Mouse (Mus musculus) small intestine, adult 2 months (tissue): Measurements from ENCODE around the gene Rreb1.

Source experiments
- CTCF ChIP-seq: fragments of 200-500 bp; IDR thresholded peaks from 2 replicates; pipeline ENCODE4 v1.5.1; 2012; ENCODE audit warnings: low read depth, mild to moderate bottlenecking, control low read depth, inconsistent platforms, low read length, moderate library complexity, mixed read lengths; ENCODE audit not compliant: insufficient replicate concordance, insufficient read length; ENCODE audit errors: extremely low read depth
- POLR2A ChIP-seq: fragments of 200-500 bp; IDR thresholded peaks from 2 replicates; pipeline ENCODE4 v1.6.1; 2012; ENCODE audit warnings: low read depth, mild to moderate bottlenecking, control low read depth, inconsistent platforms, low read length, moderate library complexity

- no peak for TF ChIP-seq POLR2A
- no peak for TF ChIP-seq CTCF
Observed at GRCm38 (mm10) chr13:37782144-37782543, 3.9 kb downstream of the Rreb1 start.
